ENCODE assay signal across 8 mouse cellular contexts in the genomic region with DNA sequence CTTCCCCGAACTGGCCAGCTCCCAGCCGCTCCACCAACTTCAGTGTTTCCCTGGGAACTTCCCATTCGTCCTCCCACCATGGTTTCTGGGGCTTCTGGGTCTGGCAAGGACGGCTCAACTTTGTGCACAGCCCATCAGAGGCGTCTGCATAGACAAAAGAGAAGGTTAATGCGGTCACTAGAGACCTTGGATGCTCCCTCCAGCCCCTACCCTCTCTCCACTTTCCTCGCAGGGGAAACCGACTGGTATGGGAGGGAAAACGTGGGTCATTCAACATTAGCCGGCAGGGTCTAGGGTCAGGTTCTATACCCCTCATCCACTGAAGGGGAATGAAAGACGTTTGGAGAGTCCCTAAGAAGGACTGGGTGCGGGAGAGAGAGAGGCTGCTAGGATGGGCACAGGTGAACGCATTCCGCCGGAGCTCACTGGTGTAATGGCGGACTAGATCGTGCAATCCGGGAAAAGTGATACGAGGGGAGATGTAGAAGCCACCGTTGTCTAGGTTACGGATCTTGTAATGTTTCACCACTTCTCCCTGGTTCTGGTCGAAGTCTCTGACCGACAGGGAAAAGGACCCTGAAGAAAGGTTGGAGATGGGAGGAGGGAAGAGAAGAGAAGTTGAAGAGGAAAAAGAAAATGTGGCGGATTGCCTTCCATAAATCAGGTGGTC. TPM values are rescaled to one million over a fixed set of nuclear protein-coding genes. Genes with fewer than 3 reads are reported as not detected.
DNase-seq lines count a peak whose midpoint lies in the region; ATAC-seq and TF ChIP-seq lines count a peak whose summit lies in the region.

No protein-coding gene starts in this region.

- intact Hi-C loops in heart, postnatal 25 days (cut with DNase I), result no loop called here

- WGBS in heart, embryonic 11.5 days (ENCODE audit: insufficient replicate concordance), result 1% methylated on average over 24 of the region's 24 CpGs
- WGBS in hindbrain, embryonic 10.5 days, result under 1% methylated on average over 24 of the region's 24 CpGs
- WGBS in liver, embryonic 14.5 days (ENCODE audit: insufficient replicate concordance), result under 1% methylated on average over 24 of the region's 24 CpGs
- WGBS in stomach, embryonic 14.5 days, result 2% methylated on average over 24 of the region's 24 CpGs

- H3K36me3 ChIP-seq in heart, embryonic 11.5 days (ENCODE audit: control insufficient read depth, insufficient read depth, low read length), result no peaks in the 10 kb centered on the region
- no peaks in the 10 kb centered on the region for H3K36me3 ChIP-seq in hindbrain, embryonic 10.5 days
- no peaks in the 10 kb centered on the region for H3K36me3 ChIP-seq in liver, embryonic 14.5 days (replicated peaks; ENCODE audit: control insufficient read depth, insufficient read depth, low read depth)
- no peaks in the 10 kb centered on the region for H3K36me3 ChIP-seq in stomach, embryonic 14.5 days (ENCODE audit: control insufficient read depth, insufficient read depth, low read length)

- H3K4me1 ChIP-seq in heart, embryonic 11.5 days (ENCODE audit: control insufficient read depth, insufficient read depth, low read length), result peaks cover 7% of the 10 kb centered on the region
- peaks cover 21% of the 10 kb centered on the region for H3K4me1 ChIP-seq in hindbrain, embryonic 10.5 days (replicated peaks)
- peaks cover 25 to 27% of the 10 kb centered on the region in 2 experiments for H3K4me1 ChIP-seq in liver, embryonic 14.5 days (replicated peaks; ENCODE audit: control insufficient read depth in 2 of 2, insufficient read depth in 2 of 2, low read length in 1 of 2)
- 0 out of 2 replicates have a peak, but pooled peaks cover 9% of the 10 kb centered on the region for H3K4me1 ChIP-seq in stomach, embryonic 14.5 days (ENCODE audit: control insufficient read depth, insufficient read depth, low read length)

- H3K27ac ChIP-seq in heart, embryonic 11.5 days (ENCODE audit: low read depth, low read length), result no peak overlapping the region
- peak overlapping the region; percentile 81 for H3K27ac ChIP-seq in hindbrain, embryonic 10.5 days
- H3K27ac ChIP-seq in liver, embryonic 14.5 days, result no peak overlapping the region
- H3K27ac ChIP-seq in stomach, embryonic 14.5 days (ENCODE audit: low read length), result peak overlapping the region; percentile 52; the same call in 1 of the 2 replicates

- no peak for DNase-seq in heart, postnatal 25 days (ENCODE audit: low spot score)
- peak; percentile 19 for DNase-seq in urinary bladder, postnatal 25 days (ENCODE audit: low spot score)
- DNase-seq in urinary bladder, postnatal 14 days (ENCODE audit: low spot score), result no peak
- DNase-seq in hindbrain, embryonic 10.5 days (ENCODE audit: low spot score), result no peak
- DNase-seq in liver, embryonic 14.5 days (ENCODE audit: low read depth in 3 of 3, low spot score in 3 of 3), result no peak
- no peak for DNase-seq in frontal cortex, adult 2 months (ENCODE audit: extremely low spot score in 1 of 2, low spot score in 1 of 2)

- 0 out of 2 replicates have a peak, but pooled peaks have one; percentile 20 for ATAC-seq in heart, embryonic 11.5 days (replicated peaks; ENCODE audit: insufficient number of reproducible peaks, low FRiP score, low TSS enrichment)
- peak; percentile 14; the same call in 1 of the 2 replicates for ATAC-seq in liver, embryonic 14.5 days (ENCODE audit: insufficient read depth)
- peak; percentile 43; the same call in 1 of the 2 replicates for ATAC-seq in stomach, embryonic 14.5 days (ENCODE audit: insufficient number of reproducible peaks, insufficient read depth, low FRiP score, low read depth)

- no peak for TF ChIP-seq EP300 in liver, embryonic 14.5 days (IDR thresholded peaks at IDR 0.05; ENCODE audit: low read depth)

- no peak for TF ChIP-seq CTCF in liver, embryonic 14.5 days (IDR thresholded peaks at IDR 0.05; ENCODE audit: low read depth)

- H3K4me3 ChIP-seq in heart, embryonic 11.5 days (ENCODE audit: low read depth, low read length), result peak overlapping the region; percentile 56
- peak overlapping the region; percentile 54 for H3K4me3 ChIP-seq in hindbrain, embryonic 10.5 days
- peak overlapping the region; percentile 59 to 82 for H3K4me3 ChIP-seq in liver, embryonic 14.5 days (ENCODE audit: insufficient read depth in 1 of 2, low read depth in 2 of 2, low read length in 2 of 2)
- H3K4me3 ChIP-seq in stomach, embryonic 14.5 days (ENCODE audit: low read depth, low read length), result peak overlapping the region; percentile 52

- peak overlapping the region; percentile 84 for H3K4me2 ChIP-seq in heart, embryonic 11.5 days
- H3K4me2 ChIP-seq in liver, embryonic 14.5 days (ENCODE audit: low read depth), result peak overlapping the region; percentile 82
- H3K4me2 ChIP-seq in stomach, embryonic 14.5 days (replicated peaks; ENCODE audit: low read depth, low read length), result peak overlapping the region; percentile 87

- peak overlapping the region; percentile 70 for H3K9ac ChIP-seq in heart, embryonic 11.5 days (ENCODE audit: low read depth, low read length)
- peak overlapping the region; percentile 6; the same call in 1 of the 2 replicates for H3K9ac ChIP-seq in liver, embryonic 14.5 days (replicated peaks)
- peak overlapping the region; percentile 45 for H3K9ac ChIP-seq in stomach, embryonic 14.5 days (replicated peaks; ENCODE audit: low read depth, low read length)

- no peaks in the 10 kb centered on the region for H3K9me3 ChIP-seq in heart, embryonic 11.5 days (replicated peaks; ENCODE audit: control insufficient read depth, low read length)
- no peaks in the 10 kb centered on the region for H3K9me3 ChIP-seq in hindbrain, embryonic 10.5 days
- no peaks in the 10 kb centered on the region for H3K9me3 ChIP-seq in liver, embryonic 14.5 days (ENCODE audit: control insufficient read depth, low read length)
- no peaks in the 10 kb centered on the region for H3K9me3 ChIP-seq in stomach, embryonic 14.5 days (ENCODE audit: control insufficient read depth, low read depth, low read length)

- H3K27me3 ChIP-seq in heart, embryonic 11.5 days (ENCODE audit: control insufficient read depth, insufficient read depth, low read length), result peaks cover 8% of the 10 kb centered on the region
- 0 out of 2 replicates have a peak, but pooled peaks cover 19% of the 10 kb centered on the region for H3K27me3 ChIP-seq in hindbrain, embryonic 10.5 days (ENCODE audit: insufficient read depth, poor library complexity, severe bottlenecking)
- H3K27me3 ChIP-seq in liver, embryonic 14.5 days (ENCODE audit: control insufficient read depth, insufficient read depth, low read length), result peaks cover 13% of the 10 kb centered on the region
- H3K27me3 ChIP-seq in stomach, embryonic 14.5 days (ENCODE audit: control insufficient read depth, insufficient read depth, low read length), result no peaks in the 10 kb centered on the region

RNA-seq across cellular contexts. Expression of gene Hdac1, which starts 13.5 kb away (rescaled TPM):
- 154 and 175 TPM in 2 replicates for polyA plus RNA-seq in heart, embryonic 11.5 days (2014; fragmentation: Nextera tagmentation; extraction: Ambion mirVana)
- total RNA-seq in heart, postnatal 25 days (2021), result 10 to 100 TPM; 15.9 to 18.6 TPM
- 241 and 286 TPM in 2 replicates for polyA plus RNA-seq in hindbrain, embryonic 10.5 days (2016; fragmentation: Nextera tagmentation; extraction: Ambion mirVana)
- polyA plus RNA-seq in liver, embryonic 14.5 days (2012; rRNA removed), result 59.4 and 76.5 TPM in 2 replicates
- 107 and 114 TPM in 2 replicates for polyA plus RNA-seq in liver, embryonic 14.5 days (2014; fragmentation: Nextera tagmentation; extraction: Ambion mirVana)
- polyA plus RNA-seq in stomach, embryonic 14.5 days (2014; fragmentation: Nextera tagmentation; extraction: Ambion mirVana), result 210 and 217 TPM in 2 replicates
- 61.8 and 70.6 TPM in 2 replicates for polyA plus RNA-seq in frontal cortex, adult 2 months (2012; rRNA removed)

RNA-seq across cellular contexts. Expression of gene Lck, which starts 17.4 kb away (rescaled TPM):
- polyA plus RNA-seq in heart, embryonic 11.5 days (2014; fragmentation: Nextera tagmentation; extraction: Ambion mirVana), result 3.6 and 4.6 TPM in 2 replicates
- 1 to 10 TPM in 1 of 2 experiments, under 1 TPM in 1; 0.47 to 1.2 TPM for total RNA-seq in heart, postnatal 25 days (2021)
- 6.5 and 6.6 TPM in 2 replicates for polyA plus RNA-seq in hindbrain, embryonic 10.5 days (2016; fragmentation: Nextera tagmentation; extraction: Ambion mirVana)
- polyA plus RNA-seq in liver, embryonic 14.5 days (2012; rRNA removed), result 2.7 and 3.1 TPM in 2 replicates
- 3.9 TPM in 2 replicates for polyA plus RNA-seq in liver, embryonic 14.5 days (2014; fragmentation: Nextera tagmentation; extraction: Ambion mirVana)
- polyA plus RNA-seq in stomach, embryonic 14.5 days (2014; fragmentation: Nextera tagmentation; extraction: Ambion mirVana), result 7.5 and 9.5 TPM in 2 replicates
- polyA plus RNA-seq in frontal cortex, adult 2 months (2012; rRNA removed), result 3.4 and 3.9 TPM in 2 replicates

RNA-seq across cellular contexts. Expression of gene Fam167b, which starts 22.4 kb away (rescaled TPM):
- polyA plus RNA-seq in heart, embryonic 11.5 days (2014; fragmentation: Nextera tagmentation; extraction: Ambion mirVana), result 3.6 TPM in 2 replicates
- total RNA-seq in heart, postnatal 25 days (2021), result 1 to 10 TPM in 1 of 2 experiments, under 1 TPM in 1; 0.70 to 1.0 TPM
- 0.46 and 1.0 TPM in 2 replicates for polyA plus RNA-seq in hindbrain, embryonic 10.5 days (2016; fragmentation: Nextera tagmentation; extraction: Ambion mirVana)
- 7.6 TPM in 2 replicates for polyA plus RNA-seq in liver, embryonic 14.5 days (2012; rRNA removed)
- polyA plus RNA-seq in liver, embryonic 14.5 days (2014; fragmentation: Nextera tagmentation; extraction: Ambion mirVana), result 5.4 and 5.8 TPM in 2 replicates
- 2.9 and 3.7 TPM in 2 replicates for polyA plus RNA-seq in stomach, embryonic 14.5 days (2014; fragmentation: Nextera tagmentation; extraction: Ambion mirVana)
- polyA plus RNA-seq in frontal cortex, adult 2 months (2012; rRNA removed), result 0.84 and 1.4 TPM in 2 replicates

RNA-seq across cellular contexts. Expression of gene Marcksl1, which starts 42.6 kb away (rescaled TPM):
- 506 and 517 TPM in 2 replicates for polyA plus RNA-seq in heart, embryonic 11.5 days (2014; fragmentation: Nextera tagmentation; extraction: Ambion mirVana)
- total RNA-seq in heart, postnatal 25 days (2021), result 1 to 10 TPM; 6.8 to 7.8 TPM
- 1,645 and 2,027 TPM in 2 replicates for polyA plus RNA-seq in hindbrain, embryonic 10.5 days (2016; fragmentation: Nextera tagmentation; extraction: Ambion mirVana)
- polyA plus RNA-seq in liver, embryonic 14.5 days (2012; rRNA removed), result 30.6 and 34.8 TPM in 2 replicates
- 38.2 and 42.0 TPM in 2 replicates for polyA plus RNA-seq in liver, embryonic 14.5 days (2014; fragmentation: Nextera tagmentation; extraction: Ambion mirVana)
- 616 and 618 TPM in 2 replicates for polyA plus RNA-seq in stomach, embryonic 14.5 days (2014; fragmentation: Nextera tagmentation; extraction: Ambion mirVana)
- 233 TPM in 2 replicates for polyA plus RNA-seq in frontal cortex, adult 2 months (2012; rRNA removed)

RNA-seq across cellular contexts. Expression of gene Eif3i, which starts 44.5 kb away (rescaled TPM):
- polyA plus RNA-seq in heart, embryonic 11.5 days (2014; fragmentation: Nextera tagmentation; extraction: Ambion mirVana), result 194 and 200 TPM in 2 replicates
- 100 to 1,000 TPM; 119 to 129 TPM for total RNA-seq in heart, postnatal 25 days (2021)
- 268 and 293 TPM in 2 replicates for polyA plus RNA-seq in hindbrain, embryonic 10.5 days (2016; fragmentation: Nextera tagmentation; extraction: Ambion mirVana)
- polyA plus RNA-seq in liver, embryonic 14.5 days (2012; rRNA removed), result 223 and 242 TPM in 2 replicates
- polyA plus RNA-seq in liver, embryonic 14.5 days (2014; fragmentation: Nextera tagmentation; extraction: Ambion mirVana), result 201 and 225 TPM in 2 replicates
- 316 TPM in 2 replicates for polyA plus RNA-seq in stomach, embryonic 14.5 days (2014; fragmentation: Nextera tagmentation; extraction: Ambion mirVana)
- polyA plus RNA-seq in frontal cortex, adult 2 months (2012; rRNA removed), result 215 and 219 TPM in 2 replicates

Comparison
In these comparisons a context has a peak if more than half of its experiments do, and no peak if none do; other contexts are left out.
1. H3K27ac ChIP-seq: peak in hindbrain, embryonic 10.5 days (single experiment) and stomach, embryonic 14.5 days (single experiment); none in heart, embryonic 11.5 days (single experiment) and liver, embryonic 14.5 days (single experiment).
2. H3K9ac ChIP-seq: peak in every context shown above with its lines; median percentile 70 in heart, embryonic 11.5 days; 45 in stomach, embryonic 14.5 days; 6 in liver, embryonic 14.5 days.
3. Peak in every context shown above with its lines, with median percentiles within 50 percentile points of each other: ATAC-seq, H3K4me2 ChIP-seq and H3K4me3 ChIP-seq.